Mouse (Mus musculus): ENCODE data around the gene Prdm12. TPM values are rescaled to one million over a fixed set of nuclear protein-coding genes. Genes with fewer than 3 reads are reported as not detected.

Gene Prdm12
- polyA plus RNA-seq (2016; fragmentation: Nextera tagmentation; extraction: Ambion mirVana), result not detected in 2 replicates

DNA sequence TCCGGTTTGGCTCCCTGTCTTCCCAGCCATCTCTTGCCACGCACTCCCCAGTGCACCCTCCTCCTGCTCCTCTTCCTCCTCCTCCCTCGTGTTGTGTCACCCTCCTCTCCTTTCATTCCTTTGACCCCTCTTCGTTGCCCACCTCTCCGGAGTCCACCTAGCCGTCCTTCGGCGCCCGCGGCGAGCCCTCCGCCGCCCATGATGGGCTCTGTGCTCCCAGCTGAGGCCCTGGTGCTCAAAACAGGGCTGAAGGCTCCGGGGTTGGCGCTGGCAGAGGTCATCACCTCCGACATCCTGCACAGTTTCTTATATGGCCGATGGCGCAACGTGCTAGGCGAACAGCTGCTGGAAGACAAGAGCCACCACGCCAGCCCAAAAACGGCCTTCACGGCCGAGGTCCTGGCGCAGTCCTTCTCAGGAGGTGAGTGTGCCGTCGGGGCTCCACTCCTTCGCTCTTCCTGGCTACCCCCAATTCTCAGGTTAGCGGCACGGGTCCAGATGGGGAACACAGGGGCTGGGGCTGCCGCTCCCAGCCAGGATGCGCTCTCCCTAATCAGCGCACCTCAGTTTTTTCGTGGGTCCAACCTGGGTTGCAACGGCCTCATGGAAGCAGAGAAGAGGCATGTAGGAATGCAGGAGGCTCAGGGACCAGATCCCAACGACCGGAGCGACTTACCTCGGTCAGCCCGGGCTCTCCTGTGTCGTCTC lies at the start of gene Prdm12:
Gene Prdm12, plus strand, starts transcription at position 137 of the 708 bp plus-strand sequence.
- no peak within 1 kb of the TSS for H3K27ac ChIP-seq
- no peak for DNase-seq (ENCODE audit: low spot score)
- 2% methylated on average over 41 of the region's 41 CpGs for WGBS
- no peaks in the 10 kb centered on the region for H3K9me3 ChIP-seq
- H3K36me3 ChIP-seq, result no peaks in the 10 kb centered on the region
- peaks cover 100% of the 10 kb centered on the region for H3K27me3 ChIP-seq (ENCODE audit: insufficient read depth, poor library complexity, severe bottlenecking)
- H3K4me3 ChIP-seq, result 0 out of 2 replicates have a peak within 1 kb of the TSS, but pooled peaks have one; percentile 16
- H3K4me1 ChIP-seq, result peaks cover 50% of the 10 kb centered on the region

DNA sequence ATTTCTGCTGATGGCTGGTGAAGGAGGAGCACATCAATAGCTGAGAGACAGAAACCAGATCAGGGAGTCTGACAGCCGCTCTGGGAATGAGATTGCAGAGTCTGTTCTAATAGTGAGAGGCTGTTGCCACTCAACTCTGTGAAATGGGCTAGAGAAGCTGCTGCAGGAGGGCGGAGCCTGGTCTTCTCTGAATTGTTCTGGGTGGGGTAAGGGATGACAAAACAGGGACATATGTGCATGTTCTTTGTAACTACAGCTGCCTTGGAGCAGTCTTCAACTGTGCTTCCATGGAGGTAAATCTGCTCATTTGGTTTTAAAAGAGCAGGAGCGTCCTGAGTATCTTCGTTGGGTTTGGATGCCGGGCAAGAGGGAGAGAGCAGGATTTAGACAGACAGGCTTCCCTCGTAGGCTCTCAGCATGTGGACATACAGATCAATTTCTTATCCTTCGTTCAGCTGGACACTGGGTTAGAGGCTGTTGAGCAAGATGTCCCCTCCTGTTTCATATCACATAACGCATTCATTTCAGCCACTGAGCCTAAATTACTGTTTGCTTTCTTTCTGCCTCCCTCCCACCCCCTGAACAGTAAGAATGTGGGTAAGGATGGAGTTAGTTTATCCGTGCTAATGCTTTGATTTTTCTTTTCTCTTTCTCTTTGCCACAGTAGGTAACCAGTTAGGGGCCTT lies 47.9 kb upstream of the Prdm12 start:
- Histone ChIP-seq H3K9me3 (no peaks in the 10 kb centered on the region), H3K4me1 (peaks cover 30% of the 10 kb centered on the region), H3K4me3 (no peak overlapping the region), H3K27me3 (ENCODE audit: insufficient read depth, poor library complexity, severe bottlenecking) (no peaks in the 10 kb centered on the region), H3K36me3 (peaks cover 43% of the 10 kb centered on the region), H3K27ac (no peak overlapping the region)
- 72% methylated on average over 9 of the region's 9 CpGs for WGBS
- DNase-seq (ENCODE audit: low spot score), result no peak

DNA sequence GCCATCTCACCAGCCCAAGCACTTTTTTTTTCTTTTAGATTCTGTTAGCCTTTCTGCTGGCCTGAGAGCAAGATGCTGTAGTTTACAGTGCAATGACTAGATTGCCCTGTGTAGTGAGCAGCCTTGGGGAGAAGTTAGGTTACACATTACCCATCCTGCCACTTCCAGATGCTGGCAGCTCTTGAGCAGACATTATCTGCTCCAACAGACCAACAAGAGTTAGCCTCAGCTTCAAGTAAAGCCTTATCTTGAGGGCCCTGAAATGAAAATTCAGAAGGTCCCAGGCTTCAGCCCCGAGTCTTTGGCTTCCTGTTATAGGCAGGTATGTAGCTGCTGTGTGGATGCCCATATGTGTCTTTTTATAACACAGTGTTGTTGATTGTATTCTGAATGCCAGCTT lies 32.3 kb upstream of the Prdm12 start:
- Histone ChIP-seq H3K4me1 (no peaks in the 10 kb centered on the region), H3K36me3 (peaks cover 98% of the 10 kb centered on the region), H3K4me3 (no peak overlapping the region), H3K27ac (no peak overlapping the region), H3K27me3 (ENCODE audit: insufficient read depth, poor library complexity, severe bottlenecking) (no peaks in the 10 kb centered on the region), H3K9me3 (no peaks in the 10 kb centered on the region)
- 75% methylated on average over 1 of the region's 1 CpGs for WGBS
- no peak for DNase-seq (ENCODE audit: low spot score)

DNA sequence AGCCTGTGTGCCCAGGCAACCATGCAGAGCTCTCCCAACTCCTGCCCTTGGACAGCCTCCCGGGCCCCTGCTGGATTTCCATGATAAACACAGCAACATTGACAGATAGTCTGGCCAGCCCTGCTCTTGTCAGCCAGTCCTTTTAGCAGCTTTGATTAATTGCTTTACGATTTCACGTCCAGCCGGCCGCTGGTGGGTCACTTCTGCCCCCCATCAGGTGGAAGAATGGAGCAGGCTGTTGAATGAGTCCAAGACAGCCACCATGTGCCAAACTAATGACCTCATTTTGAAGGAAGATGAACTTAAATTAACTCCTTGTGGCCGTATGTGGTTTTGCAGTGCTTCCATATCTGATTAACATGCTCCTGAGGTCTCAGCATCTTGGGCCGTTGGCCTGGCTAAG lies 30.0 kb upstream of the Prdm12 start:
- Histone ChIP-seq H3K27me3 (ENCODE audit: insufficient read depth, poor library complexity, severe bottlenecking) (no peaks in the 10 kb centered on the region), H3K4me1 (no peaks in the 10 kb centered on the region), H3K36me3 (peaks cover 99% of the 10 kb centered on the region), H3K27ac (no peak overlapping the region), H3K9me3 (no peaks in the 10 kb centered on the region), H3K4me3 (no peak overlapping the region)
- no peak for DNase-seq (ENCODE audit: low spot score)
- 57% methylated on average over 7 of the region's 7 CpGs for WGBS

DNA sequence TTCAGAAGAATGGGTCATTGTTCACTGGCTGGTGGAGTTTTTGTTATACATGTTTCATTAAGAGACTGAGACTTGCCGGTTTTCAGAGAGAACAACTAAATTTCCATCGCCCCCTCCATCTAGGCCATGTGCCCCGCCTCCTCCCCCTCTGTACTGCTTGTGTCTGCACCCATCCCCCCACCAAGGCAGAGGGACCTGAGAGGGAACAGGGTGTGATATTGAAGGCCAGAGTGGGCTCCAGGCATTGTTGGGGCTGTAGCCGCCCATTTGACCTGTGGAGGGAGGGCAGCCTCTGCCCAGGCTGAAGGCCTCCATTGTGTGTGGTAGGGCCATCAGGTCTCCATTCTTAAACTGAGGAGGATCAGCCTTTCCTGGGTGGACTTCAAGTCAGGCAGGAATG lies 28.9 kb upstream of the Prdm12 start:
- WGBS, result 64% methylated on average over 4 of the region's 4 CpGs
- Histone ChIP-seq H3K27ac (no peak overlapping the region), H3K36me3 (peaks cover 99% of the 10 kb centered on the region), H3K4me3 (no peak overlapping the region), H3K4me1 (no peaks in the 10 kb centered on the region), H3K27me3 (ENCODE audit: insufficient read depth, poor library complexity, severe bottlenecking) (no peaks in the 10 kb centered on the region), H3K9me3 (no peaks in the 10 kb centered on the region)
- no peak for DNase-seq (ENCODE audit: low spot score)

DNA sequence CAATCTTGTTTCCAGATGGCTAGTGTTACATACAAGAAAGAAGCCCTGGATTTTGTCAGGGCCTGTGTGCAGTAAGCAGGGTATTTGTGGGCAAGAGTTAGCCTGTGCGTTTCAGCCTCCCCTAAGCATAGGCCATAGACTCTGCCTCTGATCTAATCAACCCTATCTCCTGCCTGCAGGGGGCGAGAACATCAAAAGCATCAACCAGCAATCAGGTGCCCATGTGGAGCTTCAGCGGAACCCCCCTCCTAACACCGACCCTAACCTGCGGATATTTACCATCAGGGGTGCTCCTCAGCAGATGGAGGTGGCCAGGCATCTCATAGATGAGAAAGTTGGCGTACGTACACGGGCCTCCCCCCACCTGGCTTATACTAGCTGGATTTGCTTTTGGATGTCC lies 28.4 kb upstream of the Prdm12 start:
- H3K27ac ChIP-seq, result no peak overlapping the region
- no peaks in the 10 kb centered on the region for H3K27me3 ChIP-seq (ENCODE audit: insufficient read depth, poor library complexity, severe bottlenecking)
- H3K4me3 ChIP-seq, result no peak overlapping the region
- peaks cover 95% of the 10 kb centered on the region for H3K36me3 ChIP-seq
- 75% methylated on average over 8 of the region's 8 CpGs for WGBS
- H3K4me1 ChIP-seq, result no peaks in the 10 kb centered on the region
- no peak for DNase-seq (ENCODE audit: low spot score)
- H3K9me3 ChIP-seq, result no peaks in the 10 kb centered on the region

DNA sequence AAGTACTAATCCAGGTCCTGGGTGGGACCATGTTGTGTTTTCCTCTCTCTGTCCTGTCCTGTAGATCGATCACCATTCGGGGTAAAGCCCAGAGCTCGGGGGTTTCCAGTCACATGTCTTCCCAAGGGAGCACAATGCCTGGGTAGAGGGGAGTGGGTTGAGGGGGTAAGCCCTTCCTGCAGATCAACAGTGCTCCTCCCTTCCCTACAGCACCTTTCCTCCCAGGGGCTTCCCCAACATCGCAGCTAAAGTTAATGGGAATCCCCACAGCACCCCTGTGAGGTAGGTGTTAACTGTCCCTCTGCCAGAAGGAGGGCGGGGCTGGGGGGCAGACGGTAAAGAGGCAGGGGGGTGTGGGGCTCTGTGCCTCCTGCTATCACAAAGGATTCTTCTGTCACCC lies 27.2 kb upstream of the Prdm12 start:
- no peak overlapping the region for H3K4me3 ChIP-seq
- no peaks in the 10 kb centered on the region for H3K9me3 ChIP-seq
- H3K36me3 ChIP-seq, result peaks cover 92% of the 10 kb centered on the region
- H3K27me3 ChIP-seq (ENCODE audit: insufficient read depth, poor library complexity, severe bottlenecking), result no peaks in the 10 kb centered on the region
- no peak for DNase-seq (ENCODE audit: low spot score)
- no peaks in the 10 kb centered on the region for H3K4me1 ChIP-seq
- 59% methylated on average over 6 of the region's 6 CpGs for WGBS
- no peak overlapping the region for H3K27ac ChIP-seq

DNA sequence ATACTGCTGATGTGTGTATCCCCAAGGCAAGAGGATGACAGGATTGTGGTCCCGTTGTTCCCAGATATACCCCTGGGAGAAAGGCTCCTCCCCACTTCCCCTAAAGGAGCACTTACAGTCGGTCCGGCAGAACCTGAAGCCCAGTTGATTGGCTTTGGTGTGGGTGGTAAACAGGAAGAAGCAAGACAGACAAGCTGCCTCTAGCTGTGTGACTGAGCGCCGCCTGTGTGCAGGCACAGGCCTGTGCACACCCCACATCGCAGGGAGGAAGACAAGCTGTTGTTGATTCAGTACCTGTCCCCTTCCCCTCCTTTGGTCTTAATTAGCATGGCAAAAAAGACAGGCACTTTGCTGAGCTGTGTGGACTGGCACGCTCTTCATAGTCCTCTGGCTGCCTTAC lies 26.1 kb upstream of the Prdm12 start:
- WGBS, result 83% methylated on average over 7 of the region's 7 CpGs
- no peaks in the 10 kb centered on the region for H3K4me1 ChIP-seq
- peaks cover 85% of the 10 kb centered on the region for H3K36me3 ChIP-seq
- H3K9me3 ChIP-seq, result no peaks in the 10 kb centered on the region
- no peak overlapping the region for H3K27ac ChIP-seq
- DNase-seq (ENCODE audit: low spot score), result no peak
- no peak overlapping the region for H3K4me3 ChIP-seq
- no peaks in the 10 kb centered on the region for H3K27me3 ChIP-seq (ENCODE audit: insufficient read depth, poor library complexity, severe bottlenecking)

DNA sequence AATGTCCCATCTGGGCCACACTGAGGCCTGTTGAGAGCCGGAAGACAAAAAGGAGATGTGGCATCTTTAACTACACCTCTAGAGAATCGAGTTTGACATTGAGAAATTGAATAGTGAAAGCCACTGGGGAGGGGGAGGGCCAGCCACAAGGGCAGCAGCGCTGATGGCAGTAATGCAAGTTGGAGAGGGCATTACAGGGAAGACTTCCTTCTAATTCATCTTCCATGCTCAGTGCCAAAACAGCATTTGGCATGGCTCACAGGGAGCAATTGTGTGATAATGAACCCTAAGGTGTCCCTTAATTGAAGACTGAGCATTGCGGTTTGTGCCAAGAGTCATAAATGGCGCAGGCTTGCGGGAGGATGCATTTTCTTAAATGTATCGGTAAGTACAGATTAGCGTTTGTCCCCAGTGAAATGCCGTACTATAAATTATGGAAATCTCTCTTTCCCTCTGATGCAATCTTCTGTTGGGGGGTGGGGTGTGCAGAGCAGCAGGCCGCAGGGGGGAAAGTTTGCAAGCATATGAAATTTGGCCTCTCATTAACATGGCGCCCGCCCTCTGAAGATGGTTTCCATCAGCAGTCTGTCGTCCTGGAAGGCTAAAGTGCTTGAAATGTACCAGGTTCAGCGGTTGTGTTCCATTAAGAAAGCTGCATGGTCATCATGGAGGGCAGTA lies 21.2 kb upstream of the Prdm12 start:
- H3K36me3 ChIP-seq, result peaks cover 37% of the 10 kb centered on the region
- H3K9me3 ChIP-seq, result no peaks in the 10 kb centered on the region
- no peak overlapping the region for H3K4me3 ChIP-seq
- no peak overlapping the region for H3K27ac ChIP-seq
- no peak for DNase-seq (ENCODE audit: low spot score)
- 84% methylated on average over 14 of the region's 14 CpGs for WGBS
- H3K4me1 ChIP-seq, result peaks cover 11% of the 10 kb centered on the region; the same call in 1 of the 2 replicates
- H3K27me3 ChIP-seq (ENCODE audit: insufficient read depth, poor library complexity, severe bottlenecking), result no peaks in the 10 kb centered on the region

DNA sequence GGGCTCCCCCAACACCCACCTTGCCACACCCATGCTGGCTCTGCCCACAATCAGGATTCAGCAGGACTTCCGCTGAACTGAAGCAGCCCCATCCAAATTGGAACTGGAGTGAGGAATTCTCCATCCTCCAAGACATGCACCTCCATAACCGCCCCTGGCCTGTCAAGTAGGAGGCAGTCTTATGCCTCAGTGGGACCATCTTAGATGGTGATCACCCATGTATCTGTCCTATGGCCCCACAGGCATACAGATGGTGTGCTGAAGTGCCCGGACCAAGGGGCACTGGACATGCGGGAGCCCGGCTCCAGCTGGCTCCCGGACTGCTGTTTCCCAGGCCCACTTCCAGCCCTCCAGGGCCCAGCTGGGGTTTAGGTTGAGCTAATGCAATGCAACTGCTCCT lies 20.6 kb upstream of the Prdm12 start:
- H3K9me3 ChIP-seq, result no peaks in the 10 kb centered on the region
- peaks cover 31% of the 10 kb centered on the region for H3K36me3 ChIP-seq
- 91% methylated on average over 6 of the region's 6 CpGs for WGBS
- no peak overlapping the region for H3K4me3 ChIP-seq
- H3K4me1 ChIP-seq, result peaks cover 11% of the 10 kb centered on the region; the same call in 1 of the 2 replicates
- no peaks in the 10 kb centered on the region for H3K27me3 ChIP-seq (ENCODE audit: insufficient read depth, poor library complexity, severe bottlenecking)
- no peak for DNase-seq (ENCODE audit: low spot score)
- no peak overlapping the region for H3K27ac ChIP-seq

DNA sequence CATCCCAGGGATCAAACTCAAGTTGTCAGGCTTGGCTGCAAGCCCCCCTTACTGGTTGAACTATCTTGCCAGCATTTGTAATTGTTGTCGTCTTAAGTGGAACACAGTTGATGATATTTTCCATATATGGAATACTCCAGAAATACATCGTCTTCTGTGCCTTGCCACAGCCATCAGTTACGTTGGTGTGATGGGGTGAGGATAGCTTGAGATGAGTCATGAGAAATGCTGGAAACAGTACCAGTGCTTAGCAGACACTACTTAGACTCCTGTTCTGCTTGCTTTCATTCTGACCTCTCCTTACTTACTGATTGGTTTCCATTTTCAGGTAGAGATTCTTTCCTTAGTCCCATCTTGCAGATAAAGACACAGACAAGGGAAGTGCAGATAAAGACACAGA lies 6.3 kb upstream of the Prdm12 start:
- Histone ChIP-seq H3K36me3 (no peaks in the 10 kb centered on the region), H3K27ac (no peak overlapping the region), H3K4me1 (peaks cover 31% of the 10 kb centered on the region), H3K9me3 (no peaks in the 10 kb centered on the region), H3K4me3 (no peak overlapping the region), H3K27me3 (ENCODE audit: insufficient read depth, poor library complexity, severe bottlenecking) (peaks cover 84% of the 10 kb centered on the region)
- no peak for DNase-seq (ENCODE audit: low spot score)
- 43% methylated on average over 3 of the region's 3 CpGs for WGBS

DNA sequence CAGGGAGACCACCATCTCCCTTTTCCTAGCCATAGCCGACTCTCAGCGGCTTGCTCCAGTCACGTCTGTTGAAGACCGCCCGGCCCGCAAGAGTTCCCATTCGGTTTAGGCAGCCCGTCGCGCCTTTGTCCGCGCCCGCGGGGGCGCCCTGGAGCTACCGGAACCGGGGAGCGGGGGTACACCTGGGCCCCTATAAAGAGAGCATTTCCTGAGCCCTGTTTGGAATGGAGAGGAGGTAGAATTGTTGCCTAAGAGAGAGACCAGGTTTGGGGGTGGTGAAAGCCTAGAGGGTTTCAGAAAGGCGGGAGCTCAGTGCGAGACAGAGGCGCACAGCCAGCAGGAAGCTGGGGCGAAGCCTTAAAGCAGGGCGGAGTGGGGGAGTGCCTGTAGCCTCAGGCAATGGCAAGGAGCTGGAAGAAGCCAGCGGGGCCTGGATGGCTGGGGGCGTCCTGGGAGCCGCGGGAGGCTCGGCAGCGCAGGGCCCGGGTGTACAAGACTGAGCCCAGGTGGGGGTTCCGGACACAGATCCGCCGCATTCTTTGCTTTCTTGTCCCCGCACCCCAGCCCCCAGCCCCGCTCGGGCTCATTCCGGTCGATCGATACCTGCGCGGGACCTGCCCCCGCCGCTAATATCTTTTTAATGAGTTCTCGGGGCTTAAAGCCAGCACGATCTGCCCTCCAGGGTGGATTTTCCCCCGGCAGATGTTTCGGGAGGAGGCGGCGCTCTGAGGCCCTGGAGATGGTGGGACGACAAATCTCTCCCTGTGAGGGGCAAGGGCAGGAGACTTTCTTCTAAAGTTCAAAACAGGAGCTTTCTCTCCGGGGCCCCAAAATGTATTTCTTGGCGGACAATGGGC lies 4.3 kb upstream of the Prdm12 start:
- peak overlapping the region; percentile 44 for H3K4me3 ChIP-seq
- H3K36me3 ChIP-seq, result no peaks in the 10 kb centered on the region
- peaks cover 47% of the 10 kb centered on the region for H3K4me1 ChIP-seq
- peaks cover 98% of the 10 kb centered on the region for H3K27me3 ChIP-seq (ENCODE audit: insufficient read depth, poor library complexity, severe bottlenecking)
- no peaks in the 10 kb centered on the region for H3K9me3 ChIP-seq
- 1% methylated on average over 52 of the region's 52 CpGs for WGBS
- peak overlapping the region; percentile 5; the same call in 1 of the 2 replicates for H3K27ac ChIP-seq
- no peak for DNase-seq (ENCODE audit: low spot score)

All from heart, embryonic 10.5 days (tissue).